Mouse (Mus musculus): ENCODE data around the gene Cdh13.

DNA sequence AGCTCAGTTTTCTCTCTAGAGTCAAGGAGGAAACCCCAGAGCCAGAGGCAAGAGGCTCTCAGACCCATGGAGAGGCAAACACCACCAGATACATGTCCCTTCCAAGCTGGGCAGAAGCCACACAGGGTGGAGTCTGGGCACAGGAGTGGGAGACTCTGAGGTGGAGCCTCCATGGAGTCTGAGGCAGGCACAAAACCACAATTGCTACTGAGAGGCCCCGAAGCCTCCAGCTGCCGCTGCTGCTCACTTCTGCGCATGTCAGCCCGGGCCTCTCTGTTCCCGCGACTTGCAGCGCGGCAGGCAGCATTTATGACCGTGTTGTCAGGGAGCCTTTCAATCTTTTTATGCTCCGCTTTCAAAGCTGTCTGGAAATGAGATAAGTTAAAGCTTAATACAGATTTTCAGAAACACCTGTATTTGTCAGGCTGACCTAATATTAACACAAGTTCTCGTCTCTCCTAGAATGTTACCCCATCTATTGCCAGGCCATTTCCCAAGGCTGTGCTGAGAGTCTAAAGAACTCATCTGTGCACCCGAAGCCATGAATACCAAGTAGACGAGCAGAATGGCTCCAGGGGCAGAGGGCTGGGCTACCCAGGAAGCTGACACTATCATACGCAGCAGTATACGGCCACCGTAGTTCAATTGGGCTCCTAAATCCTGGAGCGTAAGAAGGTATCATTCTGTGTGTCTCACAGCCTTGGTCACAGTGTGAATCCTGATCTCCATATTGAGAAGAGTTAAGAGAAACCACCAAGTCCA, 30.1 kb downstream of the Cdh13 start:
- no peak for TF ChIP-seq POLR2A (IDR thresholded peaks at IDR 0.05; ENCODE audit: borderline replicate concordance, control insufficient read depth, low read depth, low read length)
- no peak for TF ChIP-seq CTCF (IDR thresholded peaks at IDR 0.05; ENCODE audit: control insufficient read depth, insufficient read depth, low read length)

All from bone marrow, adult 2 months (tissue).